Mouse (Mus musculus) brain, embryonic 14.5 days (tissue): Measurements from ENCODE around the gene Gm4553.

Source experiments
- CTCF ChIP-seq: fragments of 200-500 bp; IDR thresholded peaks from 2 replicates; pipeline ENCODE4 v1.5.1; 2012; ENCODE audit warnings: inconsistent platforms, mild to moderate bottlenecking, moderate library complexity, borderline replicate concordance; ENCODE audit not compliant: insufficient read depth, insufficient read length; ENCODE audit errors: extremely low read depth
- POLR2A ChIP-seq: fragments of 200-500 bp; IDR thresholded peaks from 2 replicates; pipeline ENCODE4 v1.6.1; 2012; ENCODE audit warnings: mild to moderate bottlenecking, inconsistent platforms, borderline replicate concordance; ENCODE audit not compliant: poor library complexity, insufficient read depth, insufficient read length, severe bottlenecking; ENCODE audit errors: extremely low read depth

DNA sequence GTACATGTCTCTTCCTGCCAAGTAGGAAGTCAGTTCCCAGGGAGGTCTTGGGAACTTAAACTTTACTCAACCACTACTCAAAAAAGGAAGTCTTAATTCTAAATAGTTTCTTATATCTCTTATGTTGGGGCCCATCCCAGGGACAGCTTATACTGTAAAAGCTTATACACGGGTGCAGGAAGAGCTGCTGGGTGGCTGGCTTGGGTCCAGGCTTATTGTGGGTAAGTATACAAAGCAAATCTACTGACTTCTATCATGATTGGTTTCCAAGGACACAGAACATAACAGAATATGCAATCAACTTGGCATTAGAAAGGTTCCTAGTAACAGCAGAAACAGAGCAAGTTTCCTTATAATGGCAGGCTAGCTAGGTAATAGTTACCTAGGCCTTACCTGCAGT lies 10.2 kb downstream of the Gm4553 start:
- TF ChIP-seq POLR2A (no peak), CTCF (no peak)
